ENCODE assay signal across 9 mouse cellular contexts in the genomic region with DNA sequence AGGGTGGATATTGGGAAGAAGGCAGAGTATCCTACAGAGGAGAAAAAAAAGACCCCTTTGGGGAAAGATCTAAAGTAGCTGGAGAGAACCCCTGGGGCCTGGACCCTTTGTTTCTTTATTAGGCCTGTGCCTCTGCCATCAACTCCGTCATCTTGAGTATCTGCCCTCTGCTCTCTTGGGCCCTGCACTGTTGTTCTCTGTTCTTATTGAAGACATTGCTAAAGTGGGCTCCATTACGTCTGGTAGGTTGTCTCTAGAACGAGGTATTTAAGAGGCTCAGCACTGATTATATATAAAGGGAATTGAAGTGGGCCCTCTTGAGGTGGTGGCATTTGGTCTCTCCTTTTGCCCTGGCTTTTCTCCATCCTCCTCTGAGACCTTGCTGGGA. TPM values are rescaled to one million over a fixed set of nuclear protein-coding genes. Genes with fewer than 3 reads are reported as not detected.
DNase-seq lines count a peak whose midpoint lies in the region; ATAC-seq and TF ChIP-seq lines count a peak whose summit lies in the region.
"Had no signal": no experiment of that assay in that cellular context is flagged by ENCODE, and none has a peak within 500 bp of the region (broad histone marks: within the 10 kb centered on the region; RNA-seq: fewer than 3 reads in every experiment).

No protein-coding gene starts in this region.

- in situ Hi-C loops in ES-E14 (cut with MboI; ENCODE audit: low sequenced_read_pairs in 2 of 2, unreplicated experiment in 2 of 2) = no loop called here

- H3K36me3 ChIP-seq in ES-E14 (ENCODE audit: control insufficient read depth, insufficient read depth, low read length, poor library complexity, severe bottlenecking) = no peaks in the 10 kb centered on the region
- H3K36me3 ChIP-seq in embryonic facial prominence, embryonic 14.5 days (ENCODE audit: control insufficient read depth, insufficient read depth, low read length) = peaks cover 18% of the 10 kb centered on the region
- peaks cover 10% of the 10 kb centered on the region; the same call in 1 of the 2 replicates for H3K36me3 ChIP-seq in hindbrain, embryonic 12.5 days
- peaks cover 5% of the 10 kb centered on the region; the same call in 1 of the 2 replicates for H3K36me3 ChIP-seq in neural tube, embryonic 12.5 days

- 0 out of 2 replicates have a peak, but pooled peaks have one; percentile 5 for ATAC-seq in embryonic facial prominence, embryonic 14.5 days (ENCODE audit: low read depth)
- peak; percentile 49; the same call in 1 of the 2 replicates for ATAC-seq in hindbrain, embryonic 12.5 days (ENCODE audit: low FRiP score)
- peak; percentile 70 for ATAC-seq in neural tube, embryonic 12.5 days (ENCODE audit: low FRiP score, low read depth)

- H3K9ac ChIP-seq in ES-E14 (ENCODE audit: insufficient read depth, low read depth, low read length, poor library complexity, severe bottlenecking) = peak overlapping the region; percentile 31; the same call in 1 of the 2 replicates
- H3K9ac ChIP-seq in embryonic facial prominence, embryonic 14.5 days (ENCODE audit: low read depth, low read length) = peak overlapping the region; percentile 87
- peak overlapping the region; percentile 90 for H3K9ac ChIP-seq in hindbrain, embryonic 12.5 days
- H3K9ac ChIP-seq in neural tube, embryonic 12.5 days = peak overlapping the region; percentile 73

- no peak overlapping the region; the same call in 1 of the 2 replicates for H3K27ac ChIP-seq in ES-E14 (ENCODE audit: insufficient read depth, low read depth, low read length, poor library complexity, severe bottlenecking)
- H3K27ac ChIP-seq in embryonic facial prominence, embryonic 14.5 days (replicated peaks; ENCODE audit: low read depth, low read length) = peak overlapping the region; percentile 87
- H3K27ac ChIP-seq in hindbrain, embryonic 12.5 days = peak overlapping the region; percentile 87; the same call in 1 of the 2 replicates
- no peak overlapping the region for H3K27ac ChIP-seq in neural tube, embryonic 12.5 days

- DNase-seq in cerebellum, adult 11-12 months = peak; percentile 25
- no peak for DNase-seq in cerebellum, adult 11 months
- DNase-seq in ES-E14 (ENCODE audit: low read depth, low spot score) = peak; percentile 25
- no peak for DNase-seq in embryonic facial prominence, embryonic 14.5 days (ENCODE audit: low spot score)
- DNase-seq in liver = peak; percentile 15
- no peak for DNase-seq in ovary, postnatal 36 days (ENCODE audit: low spot score)

- H3K27me3 ChIP-seq in embryonic facial prominence, embryonic 14.5 days (replicated peaks; ENCODE audit: control insufficient read depth, insufficient read depth, low read length) = no peaks in the 10 kb centered on the region
- H3K27me3 ChIP-seq in hindbrain, embryonic 12.5 days = no peaks in the 10 kb centered on the region
- H3K27me3 ChIP-seq in neural tube, embryonic 12.5 days (replicated peaks) = no peaks in the 10 kb centered on the region
- H3K27me3 ChIP-seq: Patski had no signal

- 0% methylated on average over 3 of the region's 3 CpGs for WGBS in embryonic facial prominence, embryonic 14.5 days
- WGBS in hindbrain, embryonic 12.5 days = 1% methylated on average over 3 of the region's 3 CpGs
- WGBS in neural tube, embryonic 12.5 days = 3% methylated on average over 3 of the region's 3 CpGs

- H3K9me3 ChIP-seq in ES-E14 (ENCODE audit: control insufficient read depth, insufficient read depth, low read depth, low read length) = no peaks in the 10 kb centered on the region
- no peaks in the 10 kb centered on the region for H3K9me3 ChIP-seq in embryonic facial prominence, embryonic 14.5 days (ENCODE audit: control insufficient read depth, low read length)
- H3K9me3 ChIP-seq in hindbrain, embryonic 12.5 days (replicated peaks) = no peaks in the 10 kb centered on the region
- H3K9me3 ChIP-seq in neural tube, embryonic 12.5 days = no peaks in the 10 kb centered on the region

- H3K4me2 ChIP-seq in embryonic facial prominence, embryonic 14.5 days (ENCODE audit: low read depth, low read length) = peak overlapping the region; percentile 86
- peak overlapping the region; percentile 70 for H3K4me2 ChIP-seq in hindbrain, embryonic 12.5 days (replicated peaks)
- peak overlapping the region; percentile 64 for H3K4me2 ChIP-seq in neural tube, embryonic 12.5 days (replicated peaks)

- H3K4me3 ChIP-seq in ES-E14 (ENCODE audit: insufficient read depth in 1 of 2, low read depth in 1 of 2, low read length in 2 of 2, poor library complexity in 1 of 2, severe bottlenecking in 1 of 2) = peak overlapping the region; percentile 68 to 85
- peak overlapping the region; percentile 70 for H3K4me3 ChIP-seq in embryonic facial prominence, embryonic 14.5 days (ENCODE audit: low read depth, low read length)
- H3K4me3 ChIP-seq in hindbrain, embryonic 12.5 days = peak overlapping the region; percentile 79
- H3K4me3 ChIP-seq in neural tube, embryonic 12.5 days = peak overlapping the region; percentile 67

- peaks cover 0 to 6% of the 10 kb centered on the region in 2 experiments; a peak in 1 of 4 replicates for H3K4me1 ChIP-seq in ES-E14 (ENCODE audit: control insufficient read depth in 2 of 2, insufficient read depth in 2 of 2, low read length in 2 of 2, poor library complexity in 1 of 2)
- peaks cover 10% of the 10 kb centered on the region for H3K4me1 ChIP-seq in embryonic facial prominence, embryonic 14.5 days (ENCODE audit: control insufficient read depth, insufficient read depth, low read length)
- peaks cover 15% of the 10 kb centered on the region for H3K4me1 ChIP-seq in hindbrain, embryonic 12.5 days
- H3K4me1 ChIP-seq in neural tube, embryonic 12.5 days = peaks cover 13% of the 10 kb centered on the region; the same call in 1 of the 2 replicates

TF ChIP-seq in ES-E14, 5 proteins besides CTCF, POLR2A, EP300 and RAD21:
- TF ChIP-seq MAFK (IDR thresholded peaks at IDR 0.05; ENCODE audit: insufficient read depth, low read depth, low read length) = no peak
- no peak for TF ChIP-seq HCFC1 (IDR thresholded peaks at IDR 0.05; ENCODE audit: borderline replicate concordance, insufficient read depth, low read length)
- no peak for TF ChIP-seq CHD2 (IDR thresholded peaks at IDR 0.05; ENCODE audit: low read depth, low read length)
- no peak for TF ChIP-seq ZNF384 (IDR thresholded peaks at IDR 0.05; ENCODE audit: low read depth, low read length)
- no peak for TF ChIP-seq ZC3H11A (IDR thresholded peaks at IDR 0.05; ENCODE audit: borderline replicate concordance, low read depth, low read length)

RNA-seq across cellular contexts. Expression of a gene that starts 0.6 kb away (rescaled TPM):
- 11.8 and 15.7 TPM in 2 replicates for total RNA-seq in ES-E14 (2012; rRNA removed)
- polyA plus RNA-seq in embryonic facial prominence, embryonic 14.5 days (2014; fragmentation: Nextera tagmentation; extraction: Ambion mirVana) = 30.6 and 32.5 TPM in 2 replicates
- polyA plus RNA-seq in hindbrain, embryonic 12.5 days (2016; fragmentation: Nextera tagmentation; extraction: Ambion mirVana) = 39.6 and 41.2 TPM in 2 replicates
- polyA plus RNA-seq in neural tube, embryonic 12.5 days (2016; fragmentation: Nextera tagmentation; extraction: Ambion mirVana) = 36.4 and 38.5 TPM in 2 replicates

RNA-seq across cellular contexts. Expression of a gene that starts 25.9 kb away (rescaled TPM):
- total RNA-seq in ES-E14 (2012; rRNA removed) = 21.3 and 26.9 TPM in 2 replicates
- 55.1 and 59.1 TPM in 2 replicates for polyA plus RNA-seq in embryonic facial prominence, embryonic 14.5 days (2014; fragmentation: Nextera tagmentation; extraction: Ambion mirVana)
- polyA plus RNA-seq in hindbrain, embryonic 12.5 days (2016; fragmentation: Nextera tagmentation; extraction: Ambion mirVana) = 86.2 and 92.4 TPM in 2 replicates
- polyA plus RNA-seq in neural tube, embryonic 12.5 days (2016; fragmentation: Nextera tagmentation; extraction: Ambion mirVana) = 88.1 and 93.5 TPM in 2 replicates

Comparison
In these comparisons a context has a peak if more than half of its experiments do, and no peak if none do; other contexts are left out.
1. DNase-seq: peak in cerebellum, adult 11-12 months (single experiment), ES-E14 (single experiment) and liver (single experiment); none in cerebellum, adult 11 months (single experiment), embryonic facial prominence, embryonic 14.5 days (single experiment) and ovary, postnatal 36 days (single experiment).
2. H3K27ac ChIP-seq: peak in embryonic facial prominence, embryonic 14.5 days (single experiment) and hindbrain, embryonic 12.5 days (single experiment); none in ES-E14 (single experiment) and neural tube, embryonic 12.5 days (single experiment).
3. H3K9ac ChIP-seq: peak in every context shown above with its lines; median percentile 90 in hindbrain, embryonic 12.5 days; 87 in embryonic facial prominence, embryonic 14.5 days; 73 in neural tube, embryonic 12.5 days; 31 in ES-E14.
4. ATAC-seq: peak in every context shown above with its lines; median percentile 70 in neural tube, embryonic 12.5 days; 49 in hindbrain, embryonic 12.5 days; 5 in embryonic facial prominence, embryonic 14.5 days.
5. Peak in every context shown above with its lines, with median percentiles within 50 percentile points of each other: H3K4me3 ChIP-seq and H3K4me2 ChIP-seq.